Mouse (Mus musculus) liver, embryonic 16.5 days (tissue): ENCODE results near the gene Stk16. TPM values are rescaled to one million over a fixed set of nuclear protein-coding genes. Genes with fewer than 3 reads are reported as not detected.

Source experiments
- ATAC-seq: fragments of 200-750 bp; cut with Nextera tagmentation; 2 replicates; pipeline ENCODE4 v1.8.0; 2017; ENCODE audit warnings: low read depth, mild to moderate bottlenecking, moderate number of reproducible peaks, moderate library complexity
- H3K27ac ChIP-seq: fragments of 300-500 bp; sonication (generic); 2 replicates; pipeline ENCODE4 v1.5.1; 2014; ENCODE audit warnings: mild to moderate bottlenecking, low read length
- H3K27me3 ChIP-seq: fragments of 300-500 bp; sonication (generic); 2 replicates; pipeline ENCODE4 v1.6.1; 2014; ENCODE audit warnings: low read depth, low read length, mixed read lengths; ENCODE audit not compliant: control insufficient read depth, insufficient read depth
- H3K36me3 ChIP-seq: fragments of 300-500 bp; sonication (generic); 2 replicates; pipeline ENCODE4 v1.6.1; 2014; ENCODE audit warnings: mild to moderate bottlenecking; ENCODE audit not compliant: control insufficient read depth, insufficient read depth
- H3K4me1 ChIP-seq: fragments of 300-500 bp; sonication (generic); 2 replicates; pipeline ENCODE4 v1.6.1; 2014; ENCODE audit warnings: low read depth, low read length, mixed read lengths; ENCODE audit not compliant: control insufficient read depth
- H3K4me2 ChIP-seq: fragments of 300-500 bp; sonication (generic); 2 replicates; pipeline ENCODE4 v1.6.1; 2014; ENCODE audit warnings: low read depth, low read length, mixed read lengths
- H3K4me3 ChIP-seq: fragments of 300-500 bp; sonication (generic); 2 replicates; pipeline ENCODE4 v1.5.1; 2014; ENCODE audit warnings: low read depth, mild to moderate bottlenecking, low read length
- H3K9ac ChIP-seq: fragments of 300-500 bp; sonication (generic); 2 replicates; pipeline ENCODE4 v1.6.1; 2014; ENCODE audit warnings: low read depth, low read length
- H3K9me3 ChIP-seq: fragments of 300-500 bp; sonication (generic); replicated peaks from 2 replicates; pipeline ENCODE4 v1.6.1; 2016; ENCODE audit warnings: low read length; ENCODE audit not compliant: control insufficient read depth
- WGBS: fragments of 180-500 bp; shearing (Covaris S2); extraction: QIAGEN DNeasy Blood & Tissue Kit; methylation state at CpG from one replicate; pipeline ENCODE4 v1.1.7; 2014; ENCODE audit not compliant: insufficient replicate concordance; 5-methylcytosine and 5-hydroxymethylcytosine counted together
- polyA plus RNA-seq: library from polyadenylated mRNA; unstranded; fragments of >200 nt; fragmentation: Nextera tagmentation; extraction: Ambion mirVana; gene quantifications from 2 replicates; pipeline ENCODE4 v1.2.1, GENCODE M21; 2015

Stk16 gene
- polyA plus RNA-seq, 1 experiment from 2014 or later, result 73.3 TPM

- Histone ChIP-seq H3K4me3 (no peak overlapping the region), H3K27ac (no peak overlapping the region), H3K27me3 (no peaks in the 10 kb centered on the region), H3K4me1 (peaks cover 7% of the 10 kb centered on the region), H3K36me3 (no peaks in the 10 kb centered on the region), H3K9me3 (no peaks in the 10 kb centered on the region), H3K4me2 (no peak overlapping the region), H3K9ac (no peak overlapping the region)
- WGBS, result 66% methylated on average over 13 of the region's 13 CpGs
- ATAC-seq, result no peak
Observed at GRCm38 (mm10) chr1:75252308-75252707, 41.7 kb downstream of the Stk16 start.

DNA sequence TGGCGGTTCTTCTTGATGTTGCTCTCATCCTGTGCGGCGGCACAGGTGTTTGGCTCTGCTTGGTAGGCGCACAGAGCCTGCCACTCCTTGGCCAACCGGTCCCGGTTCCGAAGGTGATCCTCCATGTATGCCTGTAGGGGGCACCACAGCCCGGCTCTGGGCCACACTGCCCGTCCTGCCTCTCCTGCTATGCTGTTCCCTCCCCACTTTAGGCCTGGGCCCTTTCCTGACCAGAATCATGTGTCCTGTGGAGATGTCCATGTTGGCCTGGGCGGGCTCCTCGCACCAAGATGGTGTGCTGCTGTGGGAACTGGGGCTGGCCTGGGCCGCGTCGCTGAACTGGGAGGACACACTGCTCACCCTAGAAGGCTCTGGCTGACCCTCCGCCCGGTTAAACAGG lies 42.4 kb downstream of the Stk16 start:
- Histone ChIP-seq H3K4me1 (peaks cover 7% of the 10 kb centered on the region), H3K4me3 (no peak overlapping the region), H3K27me3 (no peaks in the 10 kb centered on the region), H3K9ac (no peak overlapping the region), H3K27ac (no peak overlapping the region), H3K36me3 (no peaks in the 10 kb centered on the region), H3K9me3 (no peaks in the 10 kb centered on the region), H3K4me2 (no peak overlapping the region)
- 73% methylated on average over 16 of the region's 16 CpGs for WGBS
- no peak for ATAC-seq

DNA sequence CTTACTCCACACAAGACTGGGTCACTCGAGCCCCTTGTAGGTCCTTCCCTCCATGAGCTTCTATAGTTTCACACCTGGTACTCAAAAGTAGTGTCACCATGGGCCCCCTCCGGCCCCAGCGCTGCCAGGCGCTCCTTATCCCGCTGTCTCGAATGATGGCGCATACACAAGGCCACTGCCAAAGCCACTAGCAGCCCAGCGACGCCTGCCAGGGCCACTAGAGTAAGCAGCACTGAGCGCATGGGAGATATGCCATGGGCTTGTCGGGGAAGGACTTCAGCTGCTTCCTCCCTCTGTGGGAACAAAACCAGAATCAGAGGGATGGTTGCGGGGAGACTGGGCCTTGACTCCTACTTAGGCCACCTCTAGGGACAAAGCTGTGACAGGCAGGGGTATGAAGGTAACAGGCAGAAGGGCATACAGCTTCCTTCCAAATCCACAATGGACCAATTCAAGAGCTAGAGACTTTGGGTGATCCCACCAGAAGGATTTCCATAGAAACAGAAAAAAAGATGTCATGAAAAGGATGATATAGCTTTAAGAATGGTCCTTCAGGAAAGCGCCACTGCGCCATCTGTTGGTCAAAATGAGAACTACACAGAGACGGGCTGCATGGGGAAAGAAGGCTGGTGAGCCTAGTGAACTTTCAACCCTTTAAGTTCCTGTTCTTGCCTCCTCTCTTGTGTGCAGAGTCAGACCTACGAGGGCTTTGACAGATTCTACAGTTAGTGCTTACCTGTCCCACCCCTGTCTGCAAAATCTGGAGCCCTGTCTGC lies 43.4 kb downstream of the Stk16 start:
- no peak for ATAC-seq
- no peaks in the 10 kb centered on the region for H3K9me3 ChIP-seq
- peaks cover 7% of the 10 kb centered on the region for H3K4me1 ChIP-seq
- WGBS, result 53% methylated on average over 16 of the region's 16 CpGs
- H3K27me3 ChIP-seq, result no peaks in the 10 kb centered on the region
- H3K36me3 ChIP-seq, result no peaks in the 10 kb centered on the region
- H3K9ac ChIP-seq, result no peak overlapping the region
- no peak overlapping the region for H3K27ac ChIP-seq
- no peak overlapping the region for H3K4me2 ChIP-seq
- no peak overlapping the region for H3K4me3 ChIP-seq

DNA sequence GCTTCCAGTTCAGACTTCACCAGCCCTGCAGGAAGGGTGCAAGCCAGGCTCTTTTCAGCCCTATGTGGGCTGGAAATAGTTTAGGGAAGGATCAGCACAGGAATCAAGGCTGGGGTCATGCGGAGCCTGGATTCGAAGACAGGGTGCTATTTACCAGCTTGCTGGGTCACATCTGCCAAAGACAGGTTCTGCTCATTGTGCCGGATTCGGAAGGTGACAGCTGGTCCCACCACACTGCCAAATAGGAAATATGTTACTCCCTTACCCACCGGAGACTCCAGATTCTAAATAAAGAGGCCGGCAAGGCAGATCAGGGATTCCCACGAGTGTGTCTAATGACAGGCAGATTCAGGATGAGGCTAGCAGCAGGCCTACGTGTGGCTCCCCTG lies 44.0 kb downstream of the Stk16 start:
- Histone ChIP-seq H3K4me2 (no peak overlapping the region), H3K27ac (no peak overlapping the region), H3K9me3 (no peaks in the 10 kb centered on the region), H3K4me3 (no peak overlapping the region), H3K4me1 (peaks cover 7% of the 10 kb centered on the region), H3K9ac (no peak overlapping the region), H3K36me3 (no peaks in the 10 kb centered on the region), H3K27me3 (no peaks in the 10 kb centered on the region)
- ATAC-seq, result no peak
- WGBS, result 64% methylated on average over 8 of the region's 8 CpGs

DNA sequence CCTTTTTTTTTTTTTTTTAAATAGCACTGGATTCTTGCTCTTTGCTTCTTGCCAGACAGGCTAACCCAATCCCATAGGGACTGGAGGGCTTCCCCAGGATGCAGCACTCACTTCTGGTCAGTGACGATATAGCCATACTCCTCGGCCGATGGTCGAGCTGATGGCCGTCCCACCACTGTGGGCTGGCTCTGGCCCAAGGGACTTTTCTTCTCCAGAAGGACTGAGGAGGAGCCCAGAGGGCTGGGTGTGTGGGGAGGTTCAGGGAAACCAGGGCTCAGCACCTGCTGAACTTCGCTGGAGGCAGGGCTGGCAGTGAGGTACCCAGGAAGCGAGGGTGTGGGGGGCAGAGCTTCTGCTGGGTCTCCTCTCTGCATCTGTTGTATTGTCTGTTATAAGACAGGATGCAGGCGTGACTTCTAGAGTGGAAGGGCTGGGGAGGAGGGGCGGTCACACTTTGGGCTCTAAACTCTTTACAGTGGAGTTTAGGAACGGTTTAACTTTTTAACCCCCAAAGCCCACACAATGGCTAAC lies 44.9 kb downstream of the Stk16 start:
- WGBS, result 43% methylated on average over 10 of the region's 10 CpGs
- H3K27ac ChIP-seq, result no peak overlapping the region
- H3K9me3 ChIP-seq, result no peaks in the 10 kb centered on the region
- ATAC-seq, result no peak
- peaks cover 7% of the 10 kb centered on the region for H3K4me1 ChIP-seq
- H3K4me2 ChIP-seq, result no peak overlapping the region
- H3K27me3 ChIP-seq, result no peaks in the 10 kb centered on the region
- no peaks in the 10 kb centered on the region for H3K36me3 ChIP-seq
- no peak overlapping the region for H3K9ac ChIP-seq
- H3K4me3 ChIP-seq, result no peak overlapping the region

- Histone ChIP-seq H3K4me1 (no peaks in the 10 kb centered on the region), H3K9ac (no peak overlapping the region), H3K36me3 (no peaks in the 10 kb centered on the region), H3K9me3 (no peaks in the 10 kb centered on the region), H3K4me3 (no peak overlapping the region), H3K27ac (no peak overlapping the region), H3K27me3 (peaks cover 28% of the 10 kb centered on the region), H3K4me2 (no peak overlapping the region)
- no peak for ATAC-seq
Observed at GRCm38 (mm10) chr1:75261278-75261677, 50.6 kb downstream of the Stk16 start.

DNA sequence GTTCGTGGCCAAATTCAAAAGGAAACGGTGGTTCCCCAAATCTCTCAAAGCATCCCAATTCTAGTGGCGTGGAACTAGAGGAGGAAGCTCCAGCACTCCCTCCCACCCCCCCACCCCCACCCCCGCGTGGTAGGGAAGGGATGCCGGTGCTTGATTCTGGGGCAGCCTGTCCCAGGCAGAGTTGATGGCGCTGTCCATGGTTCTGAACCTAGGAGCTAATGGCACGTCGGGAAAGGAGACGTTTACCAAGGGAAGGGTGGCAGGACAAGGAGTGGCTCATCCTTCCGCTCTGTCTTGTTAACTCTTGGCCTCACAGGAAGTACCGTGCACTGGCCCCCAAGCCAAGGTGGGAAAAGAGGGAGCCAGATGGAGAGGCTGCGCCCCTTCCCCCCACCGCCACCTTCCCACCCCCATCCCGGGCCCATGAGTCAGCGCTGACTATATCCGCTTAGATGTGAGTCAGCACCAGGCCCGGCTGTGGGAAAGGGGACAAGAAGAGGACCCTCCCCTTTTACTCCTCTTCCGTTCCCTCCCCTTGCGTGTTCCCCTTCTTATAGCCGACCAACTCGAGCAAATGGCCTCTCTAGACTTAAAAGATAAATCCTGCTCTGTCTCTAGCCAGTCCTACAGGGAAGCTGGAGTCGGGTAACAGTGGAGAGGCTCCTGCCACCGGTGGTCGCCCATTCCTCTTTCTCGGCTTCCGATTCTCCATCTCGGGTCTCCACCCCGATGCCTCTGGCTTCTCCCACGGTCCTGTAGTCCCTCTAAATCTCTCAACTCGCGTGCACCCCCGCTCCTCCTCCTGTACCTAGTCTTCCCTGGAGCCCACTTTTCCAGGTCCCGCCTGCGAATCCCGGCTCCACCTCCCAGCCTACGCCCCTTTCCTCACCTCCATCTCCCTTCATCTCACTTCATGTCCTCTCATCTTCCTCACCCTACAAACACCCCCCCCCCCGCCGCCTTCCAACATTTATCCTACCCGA lies 52.6 kb downstream of the Stk16 start:
- Histone ChIP-seq H3K27ac (no peak overlapping the region), H3K36me3 (no peaks in the 10 kb centered on the region), H3K4me2 (no peak overlapping the region), H3K9me3 (no peaks in the 10 kb centered on the region), H3K4me1 (no peaks in the 10 kb centered on the region), H3K9ac (no peak overlapping the region), H3K27me3 (peaks cover 28% of the 10 kb centered on the region), H3K4me3 (no peak overlapping the region)
- no peak for ATAC-seq
- 2% methylated on average over 39 of the region's 40 CpGs for WGBS

GRCm38 (mm10) chr1:75264091-75264880 lies 53.6 kb downstream of the Stk16 start, which contains the start of gene Ptprn:
TSS of gene Ptprn (minus strand) at chr1:75264502.
- no peak within 1 kb of the TSS for H3K4me3 ChIP-seq
- 10% methylated on average over 31 of the region's 32 CpGs for WGBS
- no peak within 1 kb of the TSS for H3K4me2 ChIP-seq
- no peak for ATAC-seq
- peaks cover 28% of the 10 kb centered on the region for H3K27me3 ChIP-seq
- no peaks in the 10 kb centered on the region for H3K4me1 ChIP-seq
- H3K27ac ChIP-seq, result no peak within 1 kb of the TSS
- no peaks in the 10 kb centered on the region for H3K9me3 ChIP-seq
- no peaks in the 10 kb centered on the region for H3K36me3 ChIP-seq
- H3K9ac ChIP-seq, result no peak within 1 kb of the TSS
